Mouse (Mus musculus): ENCODE measurements at regions not wholly inside any gene's neighbourhood (a gene's known extent, or its start where the extent isn't known, plus 50 kb on each side); places are given as distances from the start of the nearest gene placed in this dataset.

- Histone ChIP-seq H3ac (ENCODE audit: control insufficient read depth, insufficient read length) (no peak overlapping the region), H3K4me2 (ENCODE audit: low read depth) (no peak overlapping the region), H3K79me2 (ENCODE audit: control insufficient read depth, insufficient read depth) (no peaks in the 10 kb centered on the region), H3K36me3 (ENCODE audit: control insufficient read depth, insufficient read depth) (no peaks in the 10 kb centered on the region), H3K4me3 (no peak overlapping the region), H3K27me3 (ENCODE audit: control insufficient read depth, insufficient read depth, insufficient read length) (no peaks in the 10 kb centered on the region)
- TF ChIP-seq MYOD1 (IDR thresholded peaks at IDR 0.05; ENCODE audit: control insufficient read depth in 1 of 3, insufficient read length in 2 of 3, low read depth in 2 of 3) (no peak), TCF3 (IDR thresholded peaks at IDR 0.05; ENCODE audit: insufficient read length, low read depth) (no peak), TCF12 (IDR thresholded peaks at IDR 0.05; ENCODE audit: insufficient read depth, poor library complexity, severe bottlenecking) (no peak), USF1 (IDR thresholded peaks at IDR 0.05; ENCODE audit: low read depth) (no peak), MYOG (IDR thresholded peaks at IDR 0.05; ENCODE audit: control insufficient read depth in 1 of 3, insufficient read depth in 1 of 3, insufficient read length in 2 of 3, low read depth in 2 of 3) (no peak)
These were observed 113.6 kb upstream of the Armc2 start for GRCm38 (mm10) chr10:42131798-42132197.

DNA sequence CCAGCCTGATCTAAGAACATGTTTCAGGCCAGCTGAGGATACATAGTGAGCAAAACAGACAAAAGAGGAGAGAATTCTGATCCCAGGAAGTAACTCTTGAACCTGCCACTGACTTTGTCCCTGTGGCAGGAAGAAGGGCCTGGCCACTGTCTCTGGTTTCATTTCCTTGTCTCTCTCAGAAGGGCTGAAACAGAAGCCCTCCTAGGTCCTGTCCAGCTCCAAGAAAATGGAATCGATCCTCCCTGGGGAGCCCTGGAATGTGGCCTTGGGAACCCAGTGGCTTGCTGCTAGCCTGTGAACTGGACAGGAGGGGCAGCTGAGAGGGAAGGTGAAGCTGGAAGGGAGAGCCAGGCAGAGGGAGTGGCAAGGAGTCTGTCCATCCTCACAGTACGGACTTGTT, 113.1 kb upstream of the Armc2 start:
- Histone ChIP-seq H3ac (ENCODE audit: control insufficient read depth, insufficient read length) (no peak overlapping the region), H3K4me3 (no peak overlapping the region), H3K27me3 (ENCODE audit: control insufficient read depth, insufficient read depth, insufficient read length) (no peaks in the 10 kb centered on the region), H3K4me2 (ENCODE audit: low read depth) (no peak overlapping the region), H3K36me3 (ENCODE audit: control insufficient read depth, insufficient read depth) (no peaks in the 10 kb centered on the region), H3K79me2 (ENCODE audit: control insufficient read depth, insufficient read depth) (no peaks in the 10 kb centered on the region)
- TF ChIP-seq REST (IDR thresholded peaks at IDR 0.05; ENCODE audit: insufficient read depth, insufficient read length), result no peak
- TF ChIP-seq MAX (IDR thresholded peaks at IDR 0.05; ENCODE audit: low read depth), result no peak
- TF ChIP-seq POLR2AphosphoS2 (IDR thresholded peaks at IDR 0.05; ENCODE audit: insufficient read length, low read depth), result no peak
- TF ChIP-seq MYOD1 (IDR thresholded peaks at IDR 0.05; ENCODE audit: control insufficient read depth in 1 of 3, insufficient read length in 2 of 3, low read depth in 2 of 3), result no peak
- TF ChIP-seq USF1 (IDR thresholded peaks at IDR 0.05; ENCODE audit: low read depth), result no peak
- TF ChIP-seq MYOG (IDR thresholded peaks at IDR 0.05; ENCODE audit: control insufficient read depth in 1 of 3, insufficient read depth in 1 of 3, insufficient read length in 2 of 3, low read depth in 2 of 3), result no peak
- TF ChIP-seq TCF3 (IDR thresholded peaks at IDR 0.05; ENCODE audit: insufficient read length, low read depth), result no peak
- no peak for TF ChIP-seq E2F4 (IDR thresholded peaks at IDR 0.05; ENCODE audit: insufficient read depth)
- TF ChIP-seq TCF12 (IDR thresholded peaks at IDR 0.05; ENCODE audit: insufficient read depth, poor library complexity, severe bottlenecking), result no peak
- TF ChIP-seq SRF (IDR thresholded peaks at IDR 0.05; ENCODE audit: control insufficient read depth, insufficient read length, low read depth), result no peak
- no peak for TF ChIP-seq POLR2A (IDR thresholded peaks at IDR 0.05; ENCODE audit: insufficient read length, low read depth)
- no peak for TF ChIP-seq CEBPB (IDR thresholded peaks at IDR 0.05; ENCODE audit: insufficient read depth, poor library complexity, severe bottlenecking)

GRCm38 (mm10) chr10:42127865-42128419, 109.7 kb upstream of the Armc2 start:
- Histone ChIP-seq H3ac (ENCODE audit: control insufficient read depth, insufficient read length) (no peak overlapping the region), H3K36me3 (ENCODE audit: control insufficient read depth, insufficient read depth) (no peaks in the 10 kb centered on the region), H3K4me3 (no peak overlapping the region), H3K4me2 (ENCODE audit: low read depth) (no peak overlapping the region), H3K27me3 (ENCODE audit: control insufficient read depth, insufficient read depth, insufficient read length) (no peaks in the 10 kb centered on the region), H3K79me2 (ENCODE audit: control insufficient read depth, insufficient read depth) (no peaks in the 10 kb centered on the region)
- TF ChIP-seq MYOD1 (IDR thresholded peaks at IDR 0.05; ENCODE audit: control insufficient read depth in 1 of 3, insufficient read length in 2 of 3, low read depth in 2 of 3) (no peak), POLR2A (IDR thresholded peaks at IDR 0.05; ENCODE audit: insufficient read length, low read depth) (no peak), SRF (IDR thresholded peaks at IDR 0.05; ENCODE audit: control insufficient read depth, insufficient read length, low read depth) (no peak), TCF3 (IDR thresholded peaks at IDR 0.05; ENCODE audit: insufficient read length, low read depth) (no peak), E2F4 (IDR thresholded peaks at IDR 0.05; ENCODE audit: insufficient read depth) (no peak), USF1 (IDR thresholded peaks at IDR 0.05; ENCODE audit: low read depth) (no peak)

DNA sequence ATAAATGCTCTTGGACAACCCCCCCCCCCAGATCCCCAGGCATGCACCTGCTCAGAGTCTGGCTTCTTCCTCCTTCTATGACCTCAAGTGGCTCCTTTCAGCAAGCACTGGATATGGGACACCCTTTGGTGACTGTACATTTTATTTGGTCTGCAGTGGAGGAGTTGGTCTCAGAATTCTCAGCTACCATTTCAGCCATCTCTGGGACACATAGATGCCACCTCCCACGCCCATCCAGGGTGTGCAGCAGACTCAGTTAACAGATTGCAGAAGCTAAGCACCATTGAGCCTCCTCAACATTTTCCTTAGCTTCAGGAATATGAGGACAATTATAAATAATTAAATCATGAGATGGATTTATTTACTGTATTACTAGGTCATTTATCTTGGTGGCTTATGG, 108.6 kb upstream of the Armc2 start:
- TF ChIP-seq MYOD1 (IDR thresholded peaks at IDR 0.05; ENCODE audit: control insufficient read depth in 1 of 3, insufficient read length in 2 of 3, low read depth in 2 of 3) (no peak), MAX (IDR thresholded peaks at IDR 0.05; ENCODE audit: low read depth) (no peak), E2F4 (IDR thresholded peaks at IDR 0.05; ENCODE audit: insufficient read depth) (no peak), TCF3 (IDR thresholded peaks at IDR 0.05; ENCODE audit: insufficient read length, low read depth) (no peak), SRF (IDR thresholded peaks at IDR 0.05; ENCODE audit: control insufficient read depth, insufficient read length, low read depth) (no peak), USF1 (IDR thresholded peaks at IDR 0.05; ENCODE audit: low read depth) (no peak), POLR2AphosphoS2 (IDR thresholded peaks at IDR 0.05; ENCODE audit: insufficient read length, low read depth) (no peak), CEBPB (IDR thresholded peaks at IDR 0.05; ENCODE audit: insufficient read depth, poor library complexity, severe bottlenecking) (no peak), REST (IDR thresholded peaks at IDR 0.05; ENCODE audit: insufficient read depth, insufficient read length) (no peak), MYOG (IDR thresholded peaks at IDR 0.05; ENCODE audit: control insufficient read depth in 1 of 3, insufficient read depth in 1 of 3, insufficient read length in 2 of 3, low read depth in 2 of 3) (no peak), TCF12 (IDR thresholded peaks at IDR 0.05; ENCODE audit: insufficient read depth, poor library complexity, severe bottlenecking) (no peak), POLR2A (IDR thresholded peaks at IDR 0.05; ENCODE audit: insufficient read length, low read depth) (no peak)
- Histone ChIP-seq H3ac (ENCODE audit: control insufficient read depth, insufficient read length) (no peak overlapping the region), H3K36me3 (ENCODE audit: control insufficient read depth, insufficient read depth) (no peaks in the 10 kb centered on the region), H3K4me3 (no peak overlapping the region), H3K4me2 (ENCODE audit: low read depth) (no peak overlapping the region), H3K79me2 (ENCODE audit: control insufficient read depth, insufficient read depth) (no peaks in the 10 kb centered on the region), H3K27me3 (ENCODE audit: control insufficient read depth, insufficient read depth, insufficient read length) (no peaks in the 10 kb centered on the region)
